Mouse (Mus musculus): ENCODE data around the gene Vmn1r139. TPM values are rescaled to one million over a fixed set of nuclear protein-coding genes. Genes with fewer than 3 reads are reported as not detected.
"Not testable (repeated sequence)": the region's sequence is repeated elsewhere in the genome, so short reads cannot be mapped to it uniquely, and the experiment has no call there.

The Vmn1r139 gene
- polyA plus RNA-seq (2012; rRNA removed): not detected in 2 replicates

- H3K4me3 ChIP-seq (replicated peaks; ENCODE audit: insufficient read depth, low read depth, low read length); DNase-seq; H3K27ac ChIP-seq (ENCODE audit: insufficient read depth, low read length); H3K4me1 ChIP-seq (ENCODE audit: control insufficient read depth, insufficient read depth, low read length); H3K27me3 ChIP-seq (ENCODE audit: control insufficient read depth, insufficient read depth, low read length): not testable (repeated sequence)
- no CpG with 5 or more reads among the region's 7 CpGs for WGBS
Observed at GRCm38 (mm10) chr7:22068757-22069156, at the start of gene Vmn1r139. Gene Vmn1r139, plus strand, starts transcription at chr7:22069057.

GRCm38 (mm10) chr7:22028797-22029196 is 40.1 kb upstream of the Vmn1r139 start, which contains the start of gene Vmn1r138:
Gene Vmn1r138, minus strand, starts transcription at chr7:22028897.
- H3K4me3 ChIP-seq (replicated peaks; ENCODE audit: insufficient read depth, low read depth, low read length); H3K27ac ChIP-seq (ENCODE audit: insufficient read depth, low read length); DNase-seq; H3K27me3 ChIP-seq (ENCODE audit: control insufficient read depth, insufficient read depth, low read length); H3K4me1 ChIP-seq (ENCODE audit: control insufficient read depth, insufficient read depth, low read length): not testable (repeated sequence)
- no CpG with 5 or more reads among the region's 2 CpGs for WGBS

GRCm38 (mm10) chr7:22056205-22056604 is 12.7 kb upstream of the Vmn1r139 start, which contains the start of gene Gm6176:
Gene Gm6176, minus strand, starts transcription at chr7:22056305.
- H3K4me3 ChIP-seq (replicated peaks; ENCODE audit: insufficient read depth, low read depth, low read length); DNase-seq; H3K27me3 ChIP-seq (ENCODE audit: control insufficient read depth, insufficient read depth, low read length); H3K27ac ChIP-seq (ENCODE audit: insufficient read depth, low read length); H3K4me1 ChIP-seq (ENCODE audit: control insufficient read depth, insufficient read depth, low read length): not testable (repeated sequence)
- no CpG with 5 or more reads among the region's 1 CpGs for WGBS

- no CpG with 5 or more reads among the region's 2 CpGs for WGBS
- not testable (repeated sequence) for DNase-seq
Observed at GRCm38 (mm10) chr7:22118145-22118544, 49.3 kb downstream of the Vmn1r139 start, which contains the start of gene Gm16451. Gene Gm16451, minus strand, starts transcription at chr7:22118245.

GRCm38 (mm10) chr7:22134641-22135040 is 65.8 kb downstream of the Vmn1r139 start, which contains the start of gene Gm10666:
Gene Gm10666, minus strand, starts transcription at chr7:22134741.
- not testable (repeated sequence) for H3K4me3 ChIP-seq (replicated peaks; ENCODE audit: insufficient read depth, low read depth, low read length); H3K27me3 ChIP-seq (ENCODE audit: control insufficient read depth, insufficient read depth, low read length); H3K27ac ChIP-seq (ENCODE audit: insufficient read depth, low read length); H3K4me1 ChIP-seq (ENCODE audit: control insufficient read depth, insufficient read depth, low read length); DNase-seq
- WGBS: no CpG with 5 or more reads among the region's 5 CpGs

More at GRCm38 (mm10) chr7:22118145-22118544, 49.3 kb downstream of the Vmn1r139 start, which contains the start of gene Gm16451:
- not testable (repeated sequence) for H3K27ac ChIP-seq (ENCODE audit: insufficient read depth, low read length); H3K4me1 ChIP-seq (ENCODE audit: control insufficient read depth, insufficient read depth, low read length); H3K4me3 ChIP-seq (replicated peaks; ENCODE audit: insufficient read depth, low read depth, low read length); H3K27me3 ChIP-seq (ENCODE audit: control insufficient read depth, insufficient read depth, low read length)

Other genes with a start within 250 kb of the Vmn1r139 start
- not detected in 2 replicates for gene Vmn1r135, start 236.7 kb upstream of the Vmn1r139 start, polyA plus RNA-seq (2012; rRNA removed)
- gene Gm5725, start 224.8 kb upstream of the Vmn1r139 start, polyA plus RNA-seq (2012; rRNA removed): not detected in 2 replicates
- not detected in 2 replicates for gene Gm5891, start 147.8 kb upstream of the Vmn1r139 start, polyA plus RNA-seq (2012; rRNA removed)
- gene Vmn1r137, start 74.5 kb upstream of the Vmn1r139 start, polyA plus RNA-seq (2012; rRNA removed): not detected in 2 replicates
- not detected in 2 replicates for gene Vmn1r138, start 40.2 kb upstream of the Vmn1r139 start, polyA plus RNA-seq (2012; rRNA removed)
- not detected in 2 replicates for gene Gm6176, start 12.8 kb upstream of the Vmn1r139 start, polyA plus RNA-seq (2012; rRNA removed)
- not detected in 2 replicates for gene Gm16451, start 49.2 kb downstream of the Vmn1r139 start, polyA plus RNA-seq (2012; rRNA removed)
- not detected in 2 replicates for gene Gm10666, start 65.7 kb downstream of the Vmn1r139 start, polyA plus RNA-seq (2012; rRNA removed)
- not detected in 2 replicates for gene Vmn1r142, start 95.0 kb downstream of the Vmn1r139 start, polyA plus RNA-seq (2012; rRNA removed)
- gene Vmn1r143, start 120.3 kb downstream of the Vmn1r139 start, polyA plus RNA-seq (2012; rRNA removed): not detected in 2 replicates
- not detected in 2 replicates for gene Gm8653, start 132.2 kb downstream of the Vmn1r139 start, polyA plus RNA-seq (2012; rRNA removed)
- not detected in 2 replicates for gene Gm8453, start 160.4 kb downstream of the Vmn1r139 start, polyA plus RNA-seq (2012; rRNA removed)